Mouse (Mus musculus) lung, postnatal 0 days (tissue): ENCODE results near the gene Tle1. TPM values are rescaled to one million over a fixed set of nuclear protein-coding genes. Genes with fewer than 3 reads are reported as not detected.

ENCODE experiments used
- ATAC-seq: fragments of 200-750 bp; cut with Nextera tagmentation; 2 replicates; pipeline ENCODE4 v1.8.0; 2017; ENCODE audit warnings: moderate library complexity
- DNase-seq: peaks from one replicate; pipeline ENCODE4 v3.0.0-alpha.2; 2016; ENCODE audit warnings: low spot score
- H3K27ac ChIP-seq: fragments of 300-500 bp; sonication (generic); 2 replicates; pipeline ENCODE4 v1.5.1; 2014; ENCODE audit warnings: antibody characterized with exemption, mild to moderate bottlenecking, low read length, mixed read lengths
- H3K27me3 ChIP-seq: fragments of 300-500 bp; sonication (generic); replicated peaks from 2 replicates; pipeline ENCODE4 v1.6.1; 2014; ENCODE audit warnings: low read length, mixed read lengths; ENCODE audit not compliant: insufficient read depth
- H3K36me3 ChIP-seq: fragments of 300-500 bp; sonication (generic); 2 replicates; pipeline ENCODE4 v1.6.1; 2014; ENCODE audit warnings: low read length, mixed read lengths; ENCODE audit not compliant: insufficient read depth
- H3K4me1 ChIP-seq: fragments of 300-500 bp; sonication (generic); 2 replicates; pipeline ENCODE4 v1.6.1; 2014; ENCODE audit warnings: antibody characterized with exemption, low read depth, low read length, mixed read lengths; ENCODE audit not compliant: insufficient read depth
- H3K4me2 ChIP-seq: fragments of 300-500 bp; sonication (generic); replicated peaks from 2 replicates; pipeline ENCODE4 v1.6.1; 2014; ENCODE audit warnings: low read depth, mild to moderate bottlenecking, low read length, moderate library complexity, mixed read lengths
- H3K4me3 ChIP-seq: fragments of 300-500 bp; sonication (generic); 2 replicates; pipeline ENCODE4 v1.5.1; 2014; ENCODE audit warnings: low read depth, low read length
- H3K9ac ChIP-seq: fragments of 300-500 bp; sonication (generic); replicated peaks from 2 replicates; pipeline ENCODE4 v1.6.1; 2014; ENCODE audit warnings: low read depth, mild to moderate bottlenecking
- H3K9me3 ChIP-seq: fragments of 300-500 bp; sonication (generic); 2 replicates; pipeline ENCODE4 v1.6.1; 2016; ENCODE audit warnings: low read length, mixed read lengths
- CTCF ChIP-seq: IDR thresholded peaks from 2 replicates; pipeline ENCODE4 v1.5.1; 2016; ENCODE audit warnings: antibody characterized with exemption, mild to moderate bottlenecking
- EP300 ChIP-seq: IDR thresholded peaks from 2 replicates; pipeline ENCODE4 v1.6.1; 2016; ENCODE audit warnings: antibody characterized with exemption, mild to moderate bottlenecking, control low read depth
- WGBS: fragments of 180-500 bp; shearing (Covaris S2); extraction: QIAGEN DNeasy Blood & Tissue Kit; methylation state at CpG from one replicate; pipeline ENCODE4 v1.1.7; 2014; 5-methylcytosine and 5-hydroxymethylcytosine counted together
- polyA plus RNA-seq: library from polyadenylated mRNA; unstranded; fragments of >200 nt; fragmentation: Nextera tagmentation; extraction: Ambion mirVana; gene quantifications from 2 replicates; pipeline ENCODE4 v1.2.1, GENCODE M21; 2015

Tle1 gene
- 18.2 and 18.9 TPM in 2 replicates for polyA plus RNA-seq

GRCm38 (mm10) chr4:72200559-72201409 is at the start of gene Tle1:
TSS of gene Tle1 (minus strand) at chr4:72200919.
- H3K9me3 ChIP-seq: no peaks in the 10 kb centered on the region
- TF ChIP-seq EP300: no peak
- no peak for TF ChIP-seq CTCF
- DNase-seq (peak; percentile 99), ATAC-seq (peak; percentile 96)
- H3K27me3 ChIP-seq: no peaks in the 10 kb centered on the region
- H3K27ac ChIP-seq: peak within 1 kb of the TSS; percentile 90
- H3K4me1 ChIP-seq: peaks cover 17% of the 10 kb centered on the region
- H3K4me2 ChIP-seq: peak within 1 kb of the TSS; percentile 72
- peak within 1 kb of the TSS; percentile 65 for H3K9ac ChIP-seq
- no peaks in the 10 kb centered on the region for H3K36me3 ChIP-seq
- peak within 1 kb of the TSS; percentile 79 for H3K4me3 ChIP-seq
- WGBS: under 1% methylated on average over 106 of the region's 107 CpGs

- peak; percentile 34 for DNase-seq
- 35% methylated on average over 4 of the region's 4 CpGs for WGBS
- Histone ChIP-seq H3K4me3 (no peak overlapping the region), H3K4me1 (no peaks in the 10 kb centered on the region), H3K27me3 (no peaks in the 10 kb centered on the region), H3K9me3 (no peaks in the 10 kb centered on the region), H3K4me2 (no peak overlapping the region), H3K27ac (no peak overlapping the region), H3K9ac (no peak overlapping the region), H3K36me3 (no peaks in the 10 kb centered on the region)
- ATAC-seq: no peak
- TF ChIP-seq CTCF: no peak
- TF ChIP-seq EP300: peak; percentile 71
Measured at GRCm38 (mm10) chr4:72233584-72234219, 33.0 kb upstream of the Tle1 start.

GRCm38 (mm10) chr4:72232206-72232605 is 31.5 kb upstream of the Tle1 start:
- Histone ChIP-seq H3K27me3 (no peaks in the 10 kb centered on the region), H3K4me2 (no peak overlapping the region), H3K36me3 (no peaks in the 10 kb centered on the region), H3K9ac (no peak overlapping the region), H3K4me1 (no peaks in the 10 kb centered on the region), H3K4me3 (no peak overlapping the region), H3K9me3 (no peaks in the 10 kb centered on the region), H3K27ac (no peak overlapping the region)
- DNase-seq: peak; percentile 6
- WGBS: 62% methylated on average over 3 of the region's 3 CpGs
- ATAC-seq: no peak
- TF ChIP-seq EP300: no peak
- TF ChIP-seq CTCF: no peak

GRCm38 (mm10) chr4:72230832-72231231 is 30.1 kb upstream of the Tle1 start:
- H3K9ac ChIP-seq: no peak overlapping the region
- ATAC-seq: no peak

GRCm38 (mm10) chr4:72221629-72222028 is 20.9 kb upstream of the Tle1 start:
- H3K4me1 ChIP-seq: no peaks in the 10 kb centered on the region
- H3K36me3 ChIP-seq: no peaks in the 10 kb centered on the region
- H3K4me2 ChIP-seq: no peak overlapping the region
- no peak overlapping the region for H3K27ac ChIP-seq
- H3K9ac ChIP-seq: no peak overlapping the region
- H3K9me3 ChIP-seq: no peaks in the 10 kb centered on the region
- H3K27me3 ChIP-seq: no peaks in the 10 kb centered on the region
- WGBS: 85% methylated on average over 3 of the region's 3 CpGs
- ATAC-seq (no peak), DNase-seq (no peak)
- TF ChIP-seq CTCF: no peak
- TF ChIP-seq EP300: no peak
- no peak overlapping the region for H3K4me3 ChIP-seq

More at GRCm38 (mm10) chr4:72230832-72231231, 30.1 kb upstream of the Tle1 start:
- Histone ChIP-seq H3K4me1 (no peaks in the 10 kb centered on the region), H3K4me3 (no peak overlapping the region), H3K4me2 (no peak overlapping the region), H3K9me3 (no peaks in the 10 kb centered on the region), H3K36me3 (no peaks in the 10 kb centered on the region), H3K27ac (no peak overlapping the region), H3K27me3 (no peaks in the 10 kb centered on the region)
- no peak for DNase-seq
- TF ChIP-seq CTCF (no peak), EP300 (no peak)

GRCm38 (mm10) chr4:72204420-72205045 is 3.8 kb upstream of the Tle1 start:
- H3K4me3 ChIP-seq: no peak overlapping the region
- no peak overlapping the region for H3K27ac ChIP-seq
- TF ChIP-seq CTCF (no peak), EP300 (no peak)
- ATAC-seq: no peak
- no peaks in the 10 kb centered on the region for H3K9me3 ChIP-seq
- no peak overlapping the region for H3K9ac ChIP-seq
- 28% methylated on average over 6 of the region's 6 CpGs for WGBS
- no peaks in the 10 kb centered on the region for H3K36me3 ChIP-seq
- peaks cover 2% of the 10 kb centered on the region; the same call in 1 of the 2 replicates for H3K4me1 ChIP-seq
- DNase-seq: no peak
- H3K27me3 ChIP-seq: no peaks in the 10 kb centered on the region
- H3K4me2 ChIP-seq: 0 out of 2 replicates have a peak overlapping the region, but pooled peaks have one; percentile 5
